Mouse (Mus musculus): Measurements from ENCODE around the gene Def8.
"Not testable (repeated sequence)": the region's sequence is repeated elsewhere in the genome, so short reads cannot be mapped to it uniquely, and the experiment has no call there.

Gene Def8

DNA sequence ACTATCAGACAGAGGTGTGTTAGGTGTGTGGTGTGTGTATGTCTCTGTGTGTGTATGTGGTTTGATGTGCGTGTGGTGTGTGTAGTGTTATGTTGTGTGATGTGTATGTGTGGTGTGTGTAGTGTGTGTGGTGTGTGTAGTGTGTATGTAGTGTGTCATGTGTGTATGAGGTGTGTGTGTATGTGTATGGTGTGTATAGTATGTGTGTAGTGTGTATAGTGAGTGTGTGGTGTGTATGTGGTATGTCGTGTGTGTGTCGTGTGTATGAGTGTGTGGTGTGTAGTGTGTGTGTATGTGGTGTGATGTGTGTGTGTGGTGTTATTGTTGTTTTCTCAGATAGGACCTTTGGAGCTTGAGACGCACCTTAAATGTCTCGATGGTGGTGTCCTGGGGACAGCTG lies 19.0 kb downstream of the Def8 start:
- DNase-seq = no peak

- DNase-seq = peak; percentile 99
These were observed 19.7 kb downstream of the Def8 start for GRCm38 (mm10) chr8:123442871-123443575.

DNA sequence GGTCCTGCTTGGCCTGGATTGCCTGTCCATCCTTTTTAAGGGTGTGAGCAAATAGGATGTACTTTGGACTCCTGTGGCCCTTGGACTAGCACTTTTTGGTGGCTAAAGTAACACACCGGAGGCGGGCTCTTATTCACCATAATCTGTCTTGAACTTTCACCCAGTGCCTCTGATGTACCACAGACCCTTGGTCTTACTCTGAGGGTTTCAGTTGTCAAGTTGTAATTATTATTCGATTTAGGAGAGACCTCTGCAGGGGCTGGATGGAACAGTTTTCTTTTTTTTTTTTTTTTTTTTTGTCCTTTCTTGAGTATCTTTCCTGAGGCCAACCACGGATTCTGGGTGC lies 20.2 kb downstream of the Def8 start:
- no peak for DNase-seq

DNA sequence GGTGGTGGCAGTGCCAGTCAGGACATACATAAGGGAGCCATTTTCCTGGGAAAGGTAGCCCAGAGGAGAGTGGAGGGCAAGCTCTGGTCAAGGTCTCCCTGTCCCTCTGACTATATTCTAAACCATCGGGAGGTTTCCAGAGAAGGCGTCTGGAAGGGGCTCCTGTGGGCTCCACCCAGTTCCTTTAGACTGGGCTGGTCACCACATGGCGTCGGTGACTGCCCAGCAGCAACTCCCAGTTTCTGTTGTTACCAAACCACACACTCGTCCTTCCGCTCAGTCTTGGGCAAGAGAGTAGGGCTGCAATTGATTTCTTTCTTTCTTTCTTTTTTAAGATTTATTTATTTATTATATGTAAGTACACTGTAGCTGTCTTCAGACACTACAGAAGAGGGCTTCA lies 20.8 kb downstream of the Def8 start:
- DNase-seq = no peak

- DNase-seq = no peak
These were observed 22.7 kb downstream of the Def8 start for GRCm38 (mm10) chr8:123445981-123446380.

DNA sequence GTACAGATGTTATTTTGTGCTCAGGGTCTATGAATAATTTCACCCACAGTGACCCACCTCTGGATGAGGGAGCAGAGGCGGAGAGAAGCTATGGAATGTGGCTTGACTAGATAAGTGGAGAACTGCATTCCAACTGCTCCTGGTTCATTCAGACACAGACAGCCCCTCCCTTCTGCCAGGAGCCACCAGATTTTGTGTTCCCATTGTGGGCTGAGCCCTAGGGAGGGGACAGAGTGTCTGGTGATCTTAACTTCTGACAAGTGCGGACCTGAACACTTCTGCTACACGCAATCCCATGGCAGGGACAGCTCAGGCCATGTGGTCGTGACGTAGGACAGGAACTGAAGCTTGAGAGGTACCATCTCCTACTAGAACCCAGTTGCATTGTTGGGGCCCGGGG lies 23.5 kb downstream of the Def8 start:
- DNase-seq = peak; percentile 92

DNA sequence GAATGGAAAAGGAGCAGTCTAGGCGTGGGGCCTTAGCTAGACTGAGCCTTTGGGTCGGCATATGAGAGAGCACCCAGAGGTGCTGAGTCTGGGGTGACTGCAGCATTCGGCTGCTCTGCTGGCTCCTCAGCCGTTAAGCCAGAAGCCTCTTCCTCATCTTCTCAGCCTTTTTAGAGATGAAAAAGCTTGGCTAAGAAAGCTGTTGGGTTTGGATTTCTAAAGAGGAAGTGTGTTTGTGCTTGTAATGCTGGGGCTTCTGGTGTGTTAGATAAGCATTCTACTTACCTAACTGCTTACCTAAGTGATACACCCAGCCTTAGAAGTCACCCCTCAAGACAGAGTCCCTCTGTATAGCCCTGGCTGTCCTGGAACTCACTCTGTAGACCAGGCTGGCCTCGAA lies 27.5 kb downstream of the Def8 start:
- no peak for DNase-seq

GRCm38 (mm10) chr8:123451747-123452146 lies 28.4 kb downstream of the Def8 start:
- not testable (repeated sequence) for DNase-seq

GRCm38 (mm10) chr8:123452149-123452548 lies 28.8 kb downstream of the Def8 start:
- DNase-seq = no peak

DNA sequence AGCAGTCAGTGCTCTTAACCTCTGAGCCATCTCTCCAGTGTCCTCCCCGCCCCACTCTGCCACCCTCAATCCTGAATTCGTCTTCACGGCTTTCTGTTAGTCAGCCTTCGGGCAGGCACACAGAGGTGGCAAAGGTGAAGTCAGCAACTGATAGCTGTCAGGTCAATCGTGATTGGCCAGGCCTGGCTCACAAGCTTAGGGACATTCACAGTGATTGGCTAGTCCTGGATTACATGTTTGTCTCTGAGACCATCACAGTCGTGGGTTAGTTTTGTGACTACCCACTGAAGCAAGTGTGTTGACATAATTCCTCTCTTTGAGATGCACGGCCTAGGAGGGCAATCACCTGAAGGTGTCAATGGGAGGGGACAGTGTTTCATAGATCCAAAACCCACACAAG lies 30.0 kb downstream of the Def8 start:
- DNase-seq = no peak

DNA sequence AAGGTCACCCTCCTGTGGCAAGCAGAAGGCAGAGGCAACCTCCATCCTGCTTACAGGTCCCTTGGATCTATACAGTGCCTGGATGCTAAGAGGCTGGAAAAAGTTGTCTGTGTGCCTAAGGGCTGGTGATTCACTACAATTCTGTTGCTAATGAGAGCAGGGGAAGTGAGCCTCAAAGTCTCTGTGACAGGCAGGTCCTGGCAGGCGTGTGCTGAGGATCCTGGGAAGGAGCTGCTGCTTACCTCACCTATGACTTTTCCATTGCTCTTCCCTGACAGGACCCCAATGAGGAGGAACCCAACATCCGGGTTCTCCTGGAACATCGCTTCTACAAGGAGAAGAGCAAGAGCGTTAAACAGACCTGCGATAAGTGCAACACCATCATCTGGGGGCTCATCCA lies 30.6 kb downstream of the Def8 start:
- no peak for DNase-seq

- DNase-seq = no peak
These were observed 31.2 kb downstream of the Def8 start for GRCm38 (mm10) chr8:123454559-123454958.

DNA sequence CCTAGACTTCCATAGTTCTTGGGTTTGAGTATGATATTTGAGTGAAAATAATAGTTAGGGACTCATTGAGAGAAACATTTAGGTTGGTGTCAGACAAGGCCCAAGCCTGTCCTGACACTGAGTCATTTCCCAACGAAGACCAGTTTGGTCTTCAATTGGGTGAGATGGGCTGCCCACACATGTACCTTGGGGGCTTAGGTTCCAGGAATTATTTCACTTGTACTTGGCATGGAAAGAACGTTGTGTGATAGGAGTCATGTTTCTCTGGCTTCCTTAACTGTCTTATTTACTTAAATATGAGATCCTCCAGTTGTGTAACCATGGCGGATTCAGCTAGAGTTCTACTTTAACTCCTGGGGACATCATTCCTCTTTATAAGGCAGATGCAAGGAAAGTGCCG lies 40.3 kb downstream of the Def8 start:
- no peak for DNase-seq

DNA sequence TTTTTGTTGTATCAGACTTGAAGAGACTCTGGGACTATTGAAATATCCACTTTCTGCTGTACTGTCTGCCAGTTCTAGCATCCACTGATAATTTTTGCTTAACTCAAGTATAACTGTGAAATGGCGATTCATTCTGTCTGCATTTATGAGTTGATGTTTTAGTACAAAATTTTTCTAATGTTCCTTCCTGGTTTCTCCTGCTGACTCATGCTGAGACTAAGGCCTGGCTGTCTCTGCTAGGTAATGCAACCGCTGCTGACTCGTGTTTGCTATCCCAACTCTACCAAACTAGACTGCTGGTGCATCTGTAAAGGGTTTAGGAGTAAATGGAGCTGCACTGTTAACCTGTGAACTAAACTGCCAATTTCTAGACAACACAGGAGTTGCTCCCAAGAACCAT lies 44.1 kb downstream of the Def8 start:
- no peak for DNase-seq

- DNase-seq = not testable (repeated sequence)
These were observed 49.7 kb downstream of the Def8 start for GRCm38 (mm10) chr8:123472991-123473390.

GRCm38 (mm10) chr8:123474549-123474948 lies 51.2 kb downstream of the Def8 start:
- not testable (repeated sequence) for DNase-seq

DNA sequence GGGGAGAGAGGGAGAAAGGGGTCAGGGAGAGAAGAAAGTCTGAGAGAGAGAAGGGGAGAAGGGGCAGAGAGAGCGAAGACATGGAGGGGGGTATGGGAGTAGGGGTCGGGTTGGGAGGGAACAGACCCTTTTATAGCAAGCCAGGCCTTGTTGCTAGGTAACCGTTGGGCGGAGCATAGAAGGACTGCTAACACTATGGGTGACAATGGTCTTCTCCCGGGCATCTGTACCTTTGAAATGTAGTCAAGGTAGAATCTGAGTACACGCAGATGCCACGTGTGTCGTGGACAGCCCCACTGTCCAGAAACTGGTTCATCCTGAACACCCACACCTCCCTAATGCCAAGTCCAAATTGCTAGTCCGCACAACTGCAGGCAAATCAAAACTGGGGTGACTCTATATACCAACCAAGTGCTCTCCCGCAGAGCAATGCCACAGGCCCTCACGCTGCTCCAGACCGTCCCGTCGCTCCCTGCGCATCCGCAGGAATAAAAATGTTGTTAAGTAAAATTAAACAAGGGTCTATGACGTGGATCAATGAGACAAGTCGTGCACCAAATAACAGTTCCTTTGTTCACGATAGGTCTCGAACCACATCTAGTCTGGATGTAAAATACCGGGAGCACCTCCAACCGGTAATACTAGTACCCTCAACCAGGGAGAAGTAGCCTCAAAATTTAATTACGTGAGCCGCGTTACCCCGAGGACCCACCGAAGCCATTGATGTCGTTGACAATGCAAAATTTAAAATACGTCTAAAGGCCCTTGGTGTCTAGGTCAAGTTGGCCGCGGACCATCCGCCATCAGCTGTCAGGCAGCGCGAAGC lies 53.8 kb downstream of the Def8 start:
- no peak for DNase-seq

DNA sequence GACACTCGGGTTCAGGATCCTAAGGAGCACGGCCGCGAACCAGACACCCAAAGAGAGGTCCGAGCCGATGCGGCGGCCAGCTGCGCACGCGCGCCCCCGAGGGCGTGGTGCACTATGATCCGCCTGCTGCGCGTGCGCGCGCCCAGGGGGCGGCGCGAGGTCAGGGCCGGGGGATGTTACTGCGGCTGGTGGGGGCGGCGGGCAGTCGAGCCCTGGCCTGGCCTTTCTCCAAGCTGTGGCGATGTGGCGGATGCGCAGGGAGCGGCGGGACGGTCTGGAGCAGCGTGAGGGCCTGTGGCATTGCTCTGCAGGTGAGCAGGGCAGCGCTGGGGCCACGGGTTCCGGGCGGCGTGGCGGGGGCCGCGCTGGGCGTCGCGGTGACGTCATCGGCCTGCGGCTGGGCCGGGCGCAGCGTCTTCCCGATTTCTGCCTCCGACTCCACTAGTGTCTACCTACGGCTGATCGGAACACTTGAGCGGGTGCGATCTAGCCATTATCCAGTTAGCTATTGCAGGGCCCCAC lies 54.5 kb downstream of the Def8 start, which contains the start of gene Afg3l1:
TSS of gene Afg3l1 (plus strand) at position 167 of the 522 bp plus-strand sequence.
- DNase-seq = peak; percentile 100

DNA sequence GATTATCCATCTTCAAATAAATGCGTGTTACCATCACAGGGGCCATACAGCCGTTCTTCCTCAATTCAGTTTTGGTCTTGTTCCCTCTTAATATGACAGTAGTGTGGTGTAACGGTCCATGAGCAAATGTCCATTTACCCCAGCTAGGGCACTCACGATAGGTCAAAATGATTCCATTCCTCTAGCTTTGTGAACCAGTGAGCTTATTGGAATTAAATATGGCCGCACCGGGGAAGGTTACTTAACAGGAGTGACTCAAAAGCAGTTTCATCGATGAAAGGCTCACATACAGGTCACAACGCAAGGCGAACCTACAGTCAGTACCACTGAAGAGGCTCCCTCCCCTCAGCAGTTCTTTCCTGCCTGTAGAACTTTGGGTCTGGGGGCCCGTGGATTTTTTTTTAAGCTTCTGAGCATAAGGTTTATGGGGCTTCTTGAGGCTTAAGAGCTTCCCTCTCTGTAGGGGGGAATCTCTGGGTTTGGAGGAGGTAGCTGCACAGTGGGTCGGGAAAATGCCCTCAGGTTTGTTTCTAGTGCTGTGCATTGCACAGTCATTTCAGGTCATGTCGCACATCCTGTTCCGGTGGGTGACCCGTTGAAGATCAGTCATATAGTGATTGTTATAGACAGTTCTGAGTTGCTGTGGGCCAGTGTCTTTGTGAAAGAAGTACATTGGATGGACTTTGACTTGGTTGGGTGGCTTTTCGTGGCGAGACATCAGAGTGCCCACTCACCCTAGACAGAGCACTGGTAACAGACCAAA lies 55.3 kb downstream of the Def8 start:
- no peak for DNase-seq

DNA sequence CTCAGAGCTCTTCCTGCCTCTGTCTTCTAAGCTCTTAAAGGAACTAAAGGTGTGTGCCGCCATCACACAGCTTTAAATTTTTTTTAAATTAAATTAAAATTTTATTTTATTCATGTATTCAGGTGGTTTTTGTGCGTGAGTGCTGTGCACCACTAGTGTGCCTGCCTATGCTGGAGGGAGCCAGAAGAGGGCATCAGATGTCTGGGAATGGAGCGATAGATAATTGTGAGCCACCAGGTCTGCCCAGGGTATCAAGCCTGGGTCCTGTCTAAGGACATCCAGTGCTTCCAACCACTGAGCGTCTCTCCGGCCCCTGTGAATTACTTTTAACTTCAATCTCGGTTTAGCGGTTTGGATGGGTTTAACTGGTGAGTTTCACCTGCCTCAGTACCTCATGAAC lies 59.3 kb downstream of the Def8 start:
- DNase-seq = no peak

- no peak for DNase-seq
These were observed 68.2 kb downstream of the Def8 start for GRCm38 (mm10) chr8:123491280-123492075.

GRCm38 (mm10) chr8:123492898-123493297 lies 69.6 kb downstream of the Def8 start:
- DNase-seq = no peak

- DNase-seq = no peak
These were observed 74.4 kb downstream of the Def8 start for GRCm38 (mm10) chr8:123497699-123498098.
